Mouse (Mus musculus) T-helper 1 cell (primary cell): ENCODE measurements around the gene Pate2.

Experiments
- in situ Hi-C: fragments of 300-600 bp; cut with MboI, MseI; formaldehyde crosslinking; loops from one replicate; pipeline ENCODE4 v1.15.1; 2025; ENCODE audit warnings: high pct_unique_total_duplicates

The Pate2 gene

DNA sequence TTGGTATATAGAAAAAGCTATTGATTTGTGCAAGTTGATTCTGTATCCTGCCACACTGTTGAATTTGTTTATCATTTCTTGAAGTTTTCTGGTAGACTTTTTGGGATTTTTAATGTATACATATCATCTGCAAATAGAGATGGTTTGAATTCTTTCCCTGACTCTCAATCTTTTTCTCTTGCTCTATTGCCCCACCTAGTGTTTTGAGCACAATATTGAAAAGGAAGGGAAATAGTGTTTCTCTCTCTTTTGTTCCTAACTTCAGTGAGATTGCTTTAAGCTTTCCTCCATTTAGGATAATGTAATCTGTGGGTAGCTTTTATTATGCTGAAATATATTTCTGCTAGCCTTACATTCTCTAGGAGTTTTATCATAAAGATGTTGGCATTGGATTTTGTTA is 137.2 kb downstream of the Pate2 start:
- in situ Hi-C loops, result no loop called here
